Mouse (Mus musculus): Measurements from ENCODE around the gene Fam78a.

GRCm38 (mm10) chr2:32103557-32103956 is 18.9 kb upstream of the Fam78a start:
- TF ChIP-seq CTCF (IDR thresholded peaks at IDR 0.05; ENCODE audit: control insufficient read depth, insufficient read depth, insufficient read length) = no peak
- TF ChIP-seq MAX (IDR thresholded peaks at IDR 0.05) = no peak
- no peak for TF ChIP-seq USF1 (IDR thresholded peaks at IDR 0.05; ENCODE audit: low read depth)
- no peak for TF ChIP-seq MYOD1 (IDR thresholded peaks at IDR 0.05; ENCODE audit: control insufficient read depth, insufficient read length, low read depth)
- TF ChIP-seq CEBPB (IDR thresholded peaks at IDR 0.05; ENCODE audit: low read depth) = no peak
- no peak for TF ChIP-seq MYOG (IDR thresholded peaks at IDR 0.05; ENCODE audit: control insufficient read depth, extremely low read depth, insufficient read length)
- TF ChIP-seq FOSL1 (IDR thresholded peaks at IDR 0.05; ENCODE audit: insufficient read depth, low read length, poor library complexity, severe bottlenecking) = no peak

All from C2C12 (cell line).